Mouse (Mus musculus) liver, embryonic 16.5 days (tissue): ENCODE data around the gene Lrrc47. TPM values are rescaled to one million over a fixed set of nuclear protein-coding genes. Genes with fewer than 3 reads are reported as not detected.

Experiments
- ATAC-seq: fragments of 200-750 bp; cut with Nextera tagmentation; 2 replicates; pipeline ENCODE4 v1.8.0; 2017; ENCODE audit warnings: low read depth, mild to moderate bottlenecking, moderate number of reproducible peaks, moderate library complexity
- H3K27ac ChIP-seq: fragments of 300-500 bp; sonication (generic); 2 replicates; pipeline ENCODE4 v1.5.1; 2014; ENCODE audit warnings: mild to moderate bottlenecking, low read length
- H3K27me3 ChIP-seq: fragments of 300-500 bp; sonication (generic); 2 replicates; pipeline ENCODE4 v1.6.1; 2014; ENCODE audit warnings: low read depth, low read length, mixed read lengths; ENCODE audit not compliant: control insufficient read depth, insufficient read depth
- H3K36me3 ChIP-seq: fragments of 300-500 bp; sonication (generic); 2 replicates; pipeline ENCODE4 v1.6.1; 2014; ENCODE audit warnings: mild to moderate bottlenecking; ENCODE audit not compliant: control insufficient read depth, insufficient read depth
- H3K4me1 ChIP-seq: fragments of 300-500 bp; sonication (generic); 2 replicates; pipeline ENCODE4 v1.6.1; 2014; ENCODE audit warnings: low read depth, low read length, mixed read lengths; ENCODE audit not compliant: control insufficient read depth
- H3K4me2 ChIP-seq: fragments of 300-500 bp; sonication (generic); 2 replicates; pipeline ENCODE4 v1.6.1; 2014; ENCODE audit warnings: low read depth, low read length, mixed read lengths
- H3K4me3 ChIP-seq: fragments of 300-500 bp; sonication (generic); 2 replicates; pipeline ENCODE4 v1.5.1; 2014; ENCODE audit warnings: low read depth, mild to moderate bottlenecking, low read length
- H3K9ac ChIP-seq: fragments of 300-500 bp; sonication (generic); 2 replicates; pipeline ENCODE4 v1.6.1; 2014; ENCODE audit warnings: low read depth, low read length
- H3K9me3 ChIP-seq: fragments of 300-500 bp; sonication (generic); replicated peaks from 2 replicates; pipeline ENCODE4 v1.6.1; 2016; ENCODE audit warnings: low read length; ENCODE audit not compliant: control insufficient read depth
- WGBS: fragments of 180-500 bp; shearing (Covaris S2); extraction: QIAGEN DNeasy Blood & Tissue Kit; methylation state at CpG from one replicate; pipeline ENCODE4 v1.1.7; 2014; ENCODE audit not compliant: insufficient replicate concordance; 5-methylcytosine and 5-hydroxymethylcytosine counted together
- polyA plus RNA-seq: library from polyadenylated mRNA; unstranded; fragments of >200 nt; fragmentation: Nextera tagmentation; extraction: Ambion mirVana; gene quantifications from 2 replicates; pipeline ENCODE4 v1.2.1, GENCODE M21; 2015

Gene Lrrc47
- polyA plus RNA-seq, 1 experiment from 2014 or later = 12.2 TPM

GRCm38 (mm10) chr4:154056661-154057060 lies 45.1 kb downstream of the Lrrc47 start:
- H3K9me3 ChIP-seq = no peaks in the 10 kb centered on the region
- 25% methylated on average over 2 of the region's 2 CpGs for WGBS

GRCm38 (mm10) chr4:154057696-154058095 lies 46.2 kb downstream of the Lrrc47 start:
- no peak overlapping the region for H3K9ac ChIP-seq
- no peaks in the 10 kb centered on the region for H3K36me3 ChIP-seq
- H3K4me1 ChIP-seq = no peaks in the 10 kb centered on the region
- no peak overlapping the region for H3K4me2 ChIP-seq
- H3K27me3 ChIP-seq = no peaks in the 10 kb centered on the region
- no peak overlapping the region for H3K4me3 ChIP-seq
- ATAC-seq = no peak
- no peaks in the 10 kb centered on the region for H3K9me3 ChIP-seq
- WGBS = 43% methylated on average over 4 of the region's 4 CpGs
- no peak overlapping the region for H3K27ac ChIP-seq

More at GRCm38 (mm10) chr4:154056661-154057060, 45.1 kb downstream of the Lrrc47 start:
- Histone ChIP-seq H3K27ac (no peak overlapping the region), H3K4me3 (no peak overlapping the region), H3K4me1 (no peaks in the 10 kb centered on the region), H3K4me2 (no peak overlapping the region), H3K9ac (no peak overlapping the region), H3K27me3 (no peaks in the 10 kb centered on the region), H3K36me3 (no peaks in the 10 kb centered on the region)
- no peak for ATAC-seq

- no peak overlapping the region for H3K27ac ChIP-seq
- no peaks in the 10 kb centered on the region for H3K9me3 ChIP-seq
- no peak for ATAC-seq
- no peak overlapping the region for H3K4me3 ChIP-seq
- H3K4me2 ChIP-seq = no peak overlapping the region
- H3K4me1 ChIP-seq = no peaks in the 10 kb centered on the region
- H3K36me3 ChIP-seq = no peaks in the 10 kb centered on the region
- peaks cover 3% of the 10 kb centered on the region; the same call in 1 of the 2 replicates for H3K27me3 ChIP-seq
- H3K9ac ChIP-seq = no peak overlapping the region
- 51% methylated on average over 14 of the region's 14 CpGs for WGBS
These were observed 53.6 kb downstream of the Lrrc47 start for GRCm38 (mm10) chr4:154064827-154065773.

- Histone ChIP-seq H3K4me1 (no peaks in the 10 kb centered on the region), H3K27me3 (peaks cover 23% of the 10 kb centered on the region)
- 0% methylated on average over 5 of the region's 5 CpGs for WGBS
These were observed 59.4 kb downstream of the Lrrc47 start for GRCm38 (mm10) chr4:154070896-154071295.

More at GRCm38 (mm10) chr4:154070896-154071295, 59.4 kb downstream of the Lrrc47 start:
- Histone ChIP-seq H3K36me3 (no peaks in the 10 kb centered on the region), H3K9ac (no peak overlapping the region), H3K9me3 (no peaks in the 10 kb centered on the region), H3K4me2 (no peak overlapping the region), H3K4me3 (no peak overlapping the region), H3K27ac (no peak overlapping the region)
- ATAC-seq = no peak

Other genes starting within 250 kb of the Lrrc47 start
- gene A430005L14Rik, start 54.5 kb upstream of the Lrrc47 start, polyA plus RNA-seq = 45.4 and 52.0 TPM in 2 replicates
- gene Dffb, start 36.6 kb upstream of the Lrrc47 start, polyA plus RNA-seq = 6.7 and 6.9 TPM in 2 replicates
- 5.3 and 5.6 TPM in 2 replicates for gene Cep104, start 36.5 kb upstream of the Lrrc47 start, polyA plus RNA-seq
- gene Smim1, start 14.5 kb downstream of the Lrrc47 start, polyA plus RNA-seq = 271 and 290 TPM in 2 replicates
- gene Ccdc27, start 30.9 kb downstream of the Lrrc47 start, polyA plus RNA-seq = 0.04 TPM in 1 of 2 replicates, not detected in the other
- 0.05 TPM in 1 of 2 replicates, not detected in the other for gene Trp73, start 128.5 kb downstream of the Lrrc47 start, polyA plus RNA-seq
- 22.5 and 24.7 TPM in 2 replicates for gene Wrap73, start 130.6 kb downstream of the Lrrc47 start, polyA plus RNA-seq
- 128 and 131 TPM in 2 replicates for gene Tprgl, start 148.9 kb downstream of the Lrrc47 start, polyA plus RNA-seq
- 1.7 and 1.9 TPM in 2 replicates for gene Megf6, start 159.0 kb downstream of the Lrrc47 start, polyA plus RNA-seq